Mouse (Mus musculus): Measurements from ENCODE around the gene Trappc12. TPM values are rescaled to one million over a fixed set of nuclear protein-coding genes. Genes with fewer than 3 reads are reported as not detected.

Gene Trappc12
- 19.8 and 20.6 TPM in 2 replicates for polyA plus RNA-seq (2011; ENCODE audit: insufficient read length, low read depth, missing spikeins)

DNA sequence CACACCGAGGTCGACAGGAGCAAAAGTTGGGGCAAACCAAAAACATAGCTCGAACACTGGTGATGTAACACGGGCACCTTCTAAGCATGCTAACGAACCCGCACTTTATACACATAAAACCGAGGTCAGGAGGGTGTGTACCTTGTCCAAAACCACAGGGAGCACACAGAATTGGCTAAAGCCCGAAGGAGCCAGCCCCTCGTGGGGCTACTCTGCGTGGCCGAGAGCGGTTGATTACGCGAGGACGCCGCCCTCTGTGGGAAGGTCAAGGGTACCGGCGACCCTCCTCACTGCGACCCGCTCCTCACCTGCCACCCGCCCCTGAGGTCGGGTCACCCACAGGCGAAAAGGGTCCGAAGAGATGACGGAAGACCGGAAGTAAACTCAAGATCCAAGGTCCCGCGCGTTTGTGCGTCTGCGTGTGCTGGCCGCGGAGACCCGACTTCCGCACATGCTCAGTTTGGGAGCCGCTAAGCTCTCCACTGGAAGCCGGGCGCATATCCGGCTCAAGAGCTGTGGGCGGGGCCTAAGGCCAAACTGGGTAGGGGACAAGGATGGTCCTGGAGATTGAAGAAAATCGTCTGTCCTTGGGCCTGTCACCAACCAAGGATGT, at the start of gene Trappc12:
Trappc12 (minus strand) TSS at position 452 of the 613 bp plus-strand sequence.
- H3K4me1 ChIP-seq (ENCODE audit: control insufficient read depth, insufficient read depth, low read length), result no peaks in the 10 kb centered on the region
- peak; percentile 38 for TF ChIP-seq POLR2A (IDR thresholded peaks at IDR 0.05; ENCODE audit: low read depth, low read length)
- no peak for TF ChIP-seq CTCF (IDR thresholded peaks at IDR 0.05; ENCODE audit: borderline replicate concordance, insufficient read depth, low read length)
- H3K27ac ChIP-seq (ENCODE audit: insufficient read depth, low read length), result no peak within 1 kb of the TSS
- peak within 1 kb of the TSS; percentile 75 for H3K4me3 ChIP-seq (ENCODE audit: insufficient read depth, low read length)

DNA sequence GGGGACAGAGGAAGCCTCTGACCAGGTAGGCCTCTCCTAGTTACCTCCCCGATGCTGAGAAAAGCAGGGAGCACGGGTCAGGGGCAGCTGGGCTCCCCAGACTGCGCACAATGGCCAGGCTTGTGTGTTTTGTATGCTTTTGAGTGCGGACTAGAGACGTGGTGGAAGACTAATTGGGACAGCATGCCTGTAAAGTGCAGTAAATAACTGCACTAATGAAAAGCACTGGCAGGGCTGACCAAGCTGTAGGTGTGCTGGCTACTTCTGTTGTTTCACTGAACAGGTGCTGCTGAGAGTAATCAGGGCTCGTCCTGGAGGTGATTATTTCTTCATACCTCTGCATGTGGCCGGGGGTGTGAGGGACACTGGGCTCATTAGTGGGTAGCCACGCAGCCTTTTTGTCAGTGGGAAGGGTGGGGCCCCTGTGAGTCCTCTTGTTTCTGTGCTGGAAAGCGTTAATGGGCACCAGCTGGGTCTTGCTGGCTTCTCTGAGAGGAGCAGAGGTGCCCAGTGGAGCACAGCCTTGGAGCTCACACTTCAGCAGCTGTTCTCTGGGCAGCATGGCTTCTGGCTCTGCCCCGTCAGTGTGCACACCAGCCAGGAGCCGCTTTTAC, 49.6 kb upstream of the Trappc12 start:
- Histone ChIP-seq H3K4me1 (ENCODE audit: control insufficient read depth, insufficient read depth, low read length) (peaks cover 3% of the 10 kb centered on the region; the same call in 1 of the 2 replicates), H3K27ac (ENCODE audit: insufficient read depth, low read length) (no peak overlapping the region)
- TF ChIP-seq CTCF (IDR thresholded peaks at IDR 0.05; ENCODE audit: borderline replicate concordance, insufficient read depth, low read length), result no peak
- no peak for TF ChIP-seq POLR2A (IDR thresholded peaks at IDR 0.05; ENCODE audit: low read depth, low read length)

DNA sequence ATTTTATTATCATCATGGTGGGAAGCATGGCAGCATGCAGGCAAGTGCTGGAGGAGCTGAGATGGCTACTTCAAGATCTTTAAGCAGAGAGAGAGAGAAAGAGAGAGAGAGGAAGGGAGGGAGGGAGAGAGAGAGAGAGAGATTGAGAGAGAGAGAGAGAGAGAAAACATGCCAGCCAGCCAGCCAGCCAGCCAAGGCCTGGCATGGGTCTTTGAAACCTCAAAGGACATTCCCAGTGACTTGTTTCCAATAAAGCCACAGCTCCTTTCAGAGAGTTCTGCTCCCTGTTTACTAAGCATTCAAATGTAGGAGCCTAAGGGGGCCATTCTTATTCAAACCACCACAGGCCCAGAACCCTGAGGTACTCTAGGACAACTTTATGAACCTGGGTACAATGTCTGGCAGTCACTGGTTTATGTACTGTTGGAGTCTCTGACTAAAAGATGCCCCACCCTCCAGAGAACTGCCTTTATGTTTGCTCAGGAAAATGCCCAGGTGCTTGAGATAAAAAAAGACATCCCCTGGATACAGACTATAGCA, 46.7 kb upstream of the Trappc12 start:
- Histone ChIP-seq H3K27ac (ENCODE audit: insufficient read depth, low read length) (no peak overlapping the region), H3K4me3 (ENCODE audit: insufficient read depth, low read length) (no peak overlapping the region), H3K4me1 (ENCODE audit: control insufficient read depth, insufficient read depth, low read length) (no peaks in the 10 kb centered on the region)
- no peak for TF ChIP-seq POLR2A (IDR thresholded peaks at IDR 0.05; ENCODE audit: low read depth, low read length)
- TF ChIP-seq CTCF (IDR thresholded peaks at IDR 0.05; ENCODE audit: borderline replicate concordance, insufficient read depth, low read length), result no peak

More for the DNA sequence above, 49.6 kb upstream of the Trappc12 start:
- H3K4me3 ChIP-seq (ENCODE audit: insufficient read depth, low read length), result no peak overlapping the region

DNA sequence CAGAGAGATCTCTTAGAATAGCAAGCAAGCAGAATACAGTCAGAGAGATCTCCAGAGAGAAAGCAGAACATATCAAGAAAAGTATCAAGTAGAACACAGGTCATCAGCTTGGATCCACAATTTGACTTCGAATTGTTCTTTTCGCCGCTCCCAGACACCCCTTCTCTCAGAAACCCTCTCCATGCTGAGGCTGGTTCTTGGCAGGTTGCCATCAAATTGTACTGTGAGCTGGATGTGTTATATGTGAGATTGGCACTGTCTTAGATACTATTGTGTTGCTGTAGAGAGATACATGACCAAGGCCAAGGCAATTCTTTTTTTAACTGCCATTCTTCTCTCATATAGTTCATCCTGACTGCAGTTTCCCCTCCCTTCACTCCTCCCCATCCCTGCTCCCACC, 44.8 kb upstream of the Trappc12 start:
- H3K27ac ChIP-seq (ENCODE audit: insufficient read depth, low read length), result no peak overlapping the region
- no peaks in the 10 kb centered on the region for H3K4me1 ChIP-seq (ENCODE audit: control insufficient read depth, insufficient read depth, low read length)
- no peak overlapping the region for H3K4me3 ChIP-seq (ENCODE audit: insufficient read depth, low read length)
- TF ChIP-seq POLR2A (IDR thresholded peaks at IDR 0.05; ENCODE audit: low read depth, low read length), result no peak
- no peak for TF ChIP-seq CTCF (IDR thresholded peaks at IDR 0.05; ENCODE audit: borderline replicate concordance, insufficient read depth, low read length)

DNA sequence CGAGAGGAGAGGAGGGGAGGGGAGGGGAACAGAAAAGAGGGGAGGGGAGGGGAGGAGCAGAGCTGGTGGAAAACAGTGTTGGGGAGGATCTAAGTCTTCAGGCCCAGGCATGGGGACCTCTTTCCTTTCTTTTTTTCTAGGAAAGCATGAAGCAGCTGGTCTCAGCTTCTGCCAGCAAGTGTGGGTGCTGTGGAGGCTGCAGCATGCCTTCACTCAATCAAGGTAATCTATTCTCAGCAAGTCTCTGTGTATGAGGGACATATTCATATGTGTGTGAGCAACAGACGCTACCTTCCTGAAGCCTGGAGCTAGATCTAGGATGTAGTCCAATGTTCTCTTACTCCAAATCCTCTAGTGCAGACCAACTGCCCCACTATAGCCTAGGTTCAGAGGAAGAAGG, 43.4 kb upstream of the Trappc12 start:
- TF ChIP-seq POLR2A (IDR thresholded peaks at IDR 0.05; ENCODE audit: low read depth, low read length), result no peak
- TF ChIP-seq CTCF (IDR thresholded peaks at IDR 0.05; ENCODE audit: borderline replicate concordance, insufficient read depth, low read length), result no peak
- Histone ChIP-seq H3K4me1 (ENCODE audit: control insufficient read depth, insufficient read depth, low read length) (no peaks in the 10 kb centered on the region), H3K27ac (ENCODE audit: insufficient read depth, low read length) (no peak overlapping the region), H3K4me3 (ENCODE audit: insufficient read depth, low read length) (no peak overlapping the region)

DNA sequence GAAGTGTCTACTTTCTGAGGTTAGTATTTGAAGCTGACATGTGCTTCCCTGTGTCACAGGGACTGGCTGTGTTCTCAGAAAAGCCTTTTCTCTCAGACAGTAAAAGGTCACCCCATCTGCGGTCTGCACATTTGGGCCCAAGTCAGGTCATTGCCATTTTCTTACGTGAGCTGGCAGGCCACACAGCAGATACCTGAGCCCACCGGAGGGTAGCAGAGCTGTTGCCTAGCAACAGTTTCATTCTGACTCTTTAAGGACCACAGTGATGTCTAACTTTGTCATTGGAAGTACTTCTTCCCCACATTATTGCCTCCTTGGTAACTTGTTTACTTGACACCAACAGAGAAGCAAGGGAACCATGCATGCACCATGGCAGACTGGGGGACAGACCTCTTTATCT, 42.3 kb upstream of the Trappc12 start:
- no peaks in the 10 kb centered on the region for H3K4me1 ChIP-seq (ENCODE audit: control insufficient read depth, insufficient read depth, low read length)
- TF ChIP-seq POLR2A (IDR thresholded peaks at IDR 0.05; ENCODE audit: low read depth, low read length) (no peak), CTCF (IDR thresholded peaks at IDR 0.05; ENCODE audit: borderline replicate concordance, insufficient read depth, low read length) (no peak)
- H3K4me3 ChIP-seq (ENCODE audit: insufficient read depth, low read length), result no peak overlapping the region
- no peak overlapping the region for H3K27ac ChIP-seq (ENCODE audit: insufficient read depth, low read length)

DNA sequence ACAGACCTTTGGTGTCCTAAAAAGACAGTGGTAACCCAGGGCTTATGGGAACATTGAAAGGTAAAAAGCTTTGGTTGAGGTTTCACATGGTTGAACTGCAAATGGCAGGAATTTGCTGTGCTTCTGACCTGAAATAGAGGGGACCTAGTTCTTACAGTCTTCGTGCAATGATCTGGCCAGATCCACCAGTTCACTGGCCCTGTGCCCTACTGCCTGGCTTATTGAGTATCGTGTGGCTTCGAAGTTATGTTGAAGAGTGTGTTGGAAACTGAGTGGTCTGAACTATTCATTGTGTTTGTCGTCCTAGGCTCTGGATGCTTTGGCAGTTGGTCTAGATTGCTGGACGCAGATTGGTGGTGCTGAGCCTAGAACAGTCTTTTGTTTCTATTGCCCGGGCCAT, 36.0 kb upstream of the Trappc12 start:
- H3K4me3 ChIP-seq (ENCODE audit: insufficient read depth, low read length), result no peak overlapping the region
- no peaks in the 10 kb centered on the region for H3K4me1 ChIP-seq (ENCODE audit: control insufficient read depth, insufficient read depth, low read length)
- H3K27ac ChIP-seq (ENCODE audit: insufficient read depth, low read length), result no peak overlapping the region
- TF ChIP-seq POLR2A (IDR thresholded peaks at IDR 0.05; ENCODE audit: low read depth, low read length) (no peak), CTCF (IDR thresholded peaks at IDR 0.05; ENCODE audit: borderline replicate concordance, insufficient read depth, low read length) (no peak)

DNA sequence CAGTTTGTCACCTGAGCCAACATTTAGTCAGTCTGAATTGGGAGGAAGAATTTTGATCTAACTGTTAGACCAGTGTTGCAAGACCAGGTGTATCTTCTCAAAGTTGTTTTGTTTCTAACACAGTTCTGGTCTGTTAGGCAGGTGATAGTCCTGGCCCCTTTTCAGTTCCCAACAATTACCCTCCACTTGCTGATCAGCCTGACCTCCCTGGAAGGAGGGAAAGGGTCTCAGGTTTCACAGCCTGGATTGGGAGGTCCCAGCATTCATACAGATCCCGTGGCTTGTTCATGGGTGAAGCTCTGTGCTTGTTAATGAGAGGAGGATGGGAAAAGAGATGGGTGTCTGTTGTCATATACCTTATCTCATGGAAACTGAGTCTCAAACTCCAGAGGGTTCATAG, 35.0 kb upstream of the Trappc12 start:
- TF ChIP-seq CTCF (IDR thresholded peaks at IDR 0.05; ENCODE audit: borderline replicate concordance, insufficient read depth, low read length) (no peak), POLR2A (IDR thresholded peaks at IDR 0.05; ENCODE audit: low read depth, low read length) (no peak)
- H3K27ac ChIP-seq (ENCODE audit: insufficient read depth, low read length), result no peak overlapping the region
- no peaks in the 10 kb centered on the region for H3K4me1 ChIP-seq (ENCODE audit: control insufficient read depth, insufficient read depth, low read length)
- no peak overlapping the region for H3K4me3 ChIP-seq (ENCODE audit: insufficient read depth, low read length)

DNA sequence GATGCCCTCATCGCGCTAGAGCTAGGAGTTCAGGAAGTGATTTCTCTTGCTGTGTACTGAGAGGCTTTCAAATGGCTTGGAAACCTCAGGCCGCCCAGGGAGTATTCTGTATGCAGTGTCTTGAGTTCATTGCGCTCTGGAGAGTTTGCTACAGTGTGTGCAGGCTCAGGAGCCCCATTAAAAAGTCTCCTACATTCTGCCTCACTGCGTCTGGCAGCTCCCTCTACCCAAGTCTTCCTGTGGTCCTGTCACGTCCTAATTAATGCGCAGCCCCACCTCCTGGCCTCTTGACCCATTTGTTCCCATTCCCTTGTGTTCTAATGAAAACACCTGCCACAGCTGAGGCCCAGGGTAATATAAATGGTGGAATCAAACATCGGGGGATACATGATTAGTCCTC, 34.6 kb upstream of the Trappc12 start:
- Histone ChIP-seq H3K4me3 (ENCODE audit: insufficient read depth, low read length) (no peak overlapping the region), H3K4me1 (ENCODE audit: control insufficient read depth, insufficient read depth, low read length) (no peaks in the 10 kb centered on the region), H3K27ac (ENCODE audit: insufficient read depth, low read length) (no peak overlapping the region)
- TF ChIP-seq POLR2A (IDR thresholded peaks at IDR 0.05; ENCODE audit: low read depth, low read length), result no peak
- TF ChIP-seq CTCF (IDR thresholded peaks at IDR 0.05; ENCODE audit: borderline replicate concordance, insufficient read depth, low read length), result no peak

DNA sequence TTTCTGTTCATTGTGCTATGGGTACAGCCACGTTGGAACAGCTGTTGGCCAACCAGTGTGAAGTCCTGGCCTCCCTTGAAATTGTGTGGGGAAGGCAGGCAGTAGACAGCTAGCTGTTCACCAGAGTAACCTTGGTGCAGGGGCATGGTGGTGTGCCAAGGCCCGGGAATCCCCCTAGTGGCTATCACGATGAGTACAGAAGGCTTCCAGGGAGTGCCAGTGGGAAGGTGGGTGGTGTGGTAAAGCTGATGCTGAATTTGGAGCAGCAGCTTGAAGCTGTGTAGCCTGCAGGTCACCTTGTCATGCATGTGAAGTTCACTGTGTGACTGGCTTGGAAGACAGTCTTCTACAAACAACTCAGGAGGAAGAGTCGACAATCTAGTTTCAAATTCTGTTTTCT, 34.1 kb upstream of the Trappc12 start:
- Histone ChIP-seq H3K4me3 (ENCODE audit: insufficient read depth, low read length) (no peak overlapping the region), H3K27ac (ENCODE audit: insufficient read depth, low read length) (no peak overlapping the region), H3K4me1 (ENCODE audit: control insufficient read depth, insufficient read depth, low read length) (no peaks in the 10 kb centered on the region)
- TF ChIP-seq POLR2A (IDR thresholded peaks at IDR 0.05; ENCODE audit: low read depth, low read length) (no peak), CTCF (IDR thresholded peaks at IDR 0.05; ENCODE audit: borderline replicate concordance, insufficient read depth, low read length) (no peak)
